16 mouse cellular contexts compared by ENCODE assay signal in genomic region chr9:71283156-71283555, GRCm38 (mm10).
"Had no signal": no experiment of that assay in that cellular context is flagged by ENCODE, and none has a peak within 500 bp of the region (broad histone marks: within the 10 kb centered on the region; RNA-seq: fewer than 3 reads in every experiment).

No protein-coding gene starts in this region.

- H3K27ac ChIP-seq: neural tube, embryonic 13.5 days; neural tube, embryonic 15.5 days; stomach, embryonic 15.5 days; stomach, postnatal 0 days had no signal

- H3K9me3 ChIP-seq: neural tube, embryonic 13.5 days; neural tube, embryonic 15.5 days; stomach, embryonic 15.5 days had no signal

- H3K4me1 ChIP-seq: neural tube, embryonic 13.5 days; neural tube, embryonic 15.5 days; stomach, embryonic 15.5 days had no signal

- H3K36me3 ChIP-seq: neural tube, embryonic 13.5 days; neural tube, embryonic 15.5 days; stomach, embryonic 15.5 days had no signal

- H3K4me3 ChIP-seq: neural tube, embryonic 13.5 days; neural tube, embryonic 15.5 days; stomach, embryonic 15.5 days had no signal

- DNase-seq: retina, postnatal 1 day; right cerebral cortex, adult 18-20 months; right cerebral cortex, postnatal 14 days; right cerebral cortex, postnatal 25 days; right cerebral cortex, postnatal 4 days; spleen, adult 18-20 months; thymus, adult 18-20 months; thymus, adult 2 months; thymus, postnatal 14 days; thymus, postnatal 25 days; thymus, postnatal 36 days; thymus, postnatal 4 days had no signal

- H3K27me3 ChIP-seq: neural tube, embryonic 13.5 days; stomach, embryonic 15.5 days had no signal
